Mouse (Mus musculus): ENCODE measurements around the gene Tshb.

Tshb gene

DNA sequence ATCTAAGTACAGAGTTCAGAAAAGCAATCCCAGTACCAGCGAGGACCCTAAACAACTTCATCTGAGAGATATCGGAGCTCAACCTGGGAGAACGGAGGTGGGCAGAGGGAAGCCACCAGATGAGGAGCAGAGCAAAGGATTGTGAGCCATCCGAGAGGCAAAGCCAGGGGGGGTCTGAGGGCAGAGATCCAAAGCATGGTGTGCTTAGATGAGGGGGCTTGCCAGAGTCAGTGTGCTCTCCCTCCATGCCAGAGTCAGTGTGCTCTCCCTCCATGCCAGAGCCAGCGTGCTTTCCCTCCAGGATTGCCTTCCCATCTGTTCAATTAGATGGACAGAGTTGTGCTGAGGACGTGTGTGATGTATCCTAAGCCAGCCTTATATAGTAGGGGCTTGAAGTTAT, 45.4 kb downstream of the Tshb start:
- no peak for DNase-seq (ENCODE audit: low read depth)

DNA sequence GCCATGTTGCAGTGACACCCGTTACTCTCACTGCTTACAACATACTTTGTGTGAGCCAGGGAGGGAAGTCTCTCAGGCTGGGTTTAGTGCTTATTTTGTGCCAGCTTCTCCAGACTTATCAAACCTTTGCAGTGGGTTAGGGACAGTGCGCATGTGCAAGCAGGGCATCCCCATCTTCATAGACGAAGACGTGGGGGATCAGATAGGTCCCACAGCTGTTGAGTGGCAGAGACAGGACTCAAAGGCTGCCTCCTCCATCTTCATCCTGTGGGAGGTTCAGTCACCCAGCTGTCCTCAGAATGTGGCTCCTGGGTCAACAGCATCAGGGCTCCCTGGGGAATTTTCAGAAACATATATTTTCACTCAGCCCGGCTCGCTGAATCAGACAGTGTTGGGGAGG, 46.1 kb downstream of the Tshb start:
- DNase-seq (ENCODE audit: low read depth), result no peak

DNA sequence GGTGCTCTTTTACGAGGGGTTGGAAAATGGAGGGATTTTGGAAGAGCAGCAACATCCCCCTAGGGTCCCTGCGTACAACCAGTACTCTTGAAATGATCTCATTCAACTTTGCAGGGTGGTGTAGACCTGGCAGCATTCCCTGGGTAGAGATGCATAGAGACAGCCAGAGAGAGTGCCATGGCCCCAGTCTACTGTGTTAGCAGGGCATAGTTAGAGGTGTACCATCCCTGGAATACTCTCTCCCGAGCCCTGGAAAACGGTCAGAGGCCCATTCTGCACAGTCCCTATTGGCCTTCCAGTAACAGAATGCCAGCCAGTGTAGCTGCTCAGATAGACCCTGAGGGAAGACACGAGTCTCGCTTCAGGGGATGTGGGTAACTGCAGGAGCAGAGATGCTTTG, 46.9 kb downstream of the Tshb start:
- DNase-seq (ENCODE audit: low read depth), result no peak

DNA sequence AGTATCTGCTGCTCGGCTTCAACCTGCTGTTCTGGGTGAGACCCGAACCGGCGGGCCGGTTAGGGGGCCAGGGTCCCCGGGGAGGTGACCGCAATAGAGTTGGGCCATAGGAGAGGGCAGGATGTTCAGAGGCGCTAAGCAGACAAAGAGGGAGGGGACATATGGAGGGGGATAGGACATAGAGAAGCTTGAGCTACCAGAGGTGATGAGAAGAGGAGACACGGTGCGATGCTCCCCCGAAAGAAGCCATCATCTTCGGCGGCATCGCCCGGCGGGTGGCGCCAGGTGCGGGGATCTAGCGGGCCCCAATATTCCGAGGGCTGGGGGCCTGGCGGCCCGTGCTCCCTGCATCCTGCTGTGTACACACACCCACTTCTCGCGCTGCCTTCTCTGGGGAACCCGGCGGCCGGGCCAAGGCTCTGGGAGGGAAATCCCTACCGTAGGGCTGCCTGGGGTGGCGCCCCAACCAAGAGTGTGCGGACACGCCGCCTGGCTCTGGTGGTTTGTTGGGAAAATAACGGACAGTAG, 47.4 kb downstream of the Tshb start:
- DNase-seq (ENCODE audit: low read depth), result no peak

DNA sequence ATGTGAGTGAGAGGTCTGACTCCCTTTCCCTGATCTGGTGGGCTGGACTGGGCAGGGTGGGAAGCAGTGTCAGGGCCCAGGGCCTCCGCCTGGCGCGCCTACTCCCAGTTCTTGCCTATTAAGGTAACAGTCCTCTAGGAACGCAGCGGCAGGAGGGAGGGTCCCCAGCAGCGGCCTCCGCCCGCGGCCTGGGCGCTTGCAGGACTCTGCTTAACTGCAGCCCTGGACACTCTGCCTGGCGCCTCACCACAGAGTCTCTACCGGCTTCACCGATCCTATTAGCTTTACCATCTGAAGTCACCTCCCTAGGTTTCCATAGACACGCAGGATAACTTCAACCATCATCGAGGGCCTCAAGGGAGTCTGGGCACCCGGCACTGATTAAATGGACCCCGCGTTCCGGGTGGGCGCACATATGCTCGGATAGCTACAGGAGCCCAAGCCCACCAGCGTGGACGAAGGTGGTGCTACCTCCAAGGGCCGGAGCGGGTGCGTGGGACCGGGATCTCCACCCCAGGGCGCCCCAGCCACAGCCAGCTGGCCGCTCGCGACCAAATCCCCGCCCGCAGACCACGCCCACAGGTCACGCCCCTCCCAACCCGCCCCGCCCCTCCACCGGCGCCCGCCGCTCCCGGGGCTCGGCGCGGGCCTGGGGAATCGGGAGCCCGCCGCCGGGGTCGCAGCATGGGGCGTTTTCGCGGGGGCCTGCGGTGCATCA, 48.0 kb downstream of the Tshb start, which contains the start of gene Tspan2:
Gene Tspan2 (plus strand): TSS at position 217 of the 718 bp plus-strand sequence.
- DNase-seq (ENCODE audit: low read depth), result no peak

DNA sequence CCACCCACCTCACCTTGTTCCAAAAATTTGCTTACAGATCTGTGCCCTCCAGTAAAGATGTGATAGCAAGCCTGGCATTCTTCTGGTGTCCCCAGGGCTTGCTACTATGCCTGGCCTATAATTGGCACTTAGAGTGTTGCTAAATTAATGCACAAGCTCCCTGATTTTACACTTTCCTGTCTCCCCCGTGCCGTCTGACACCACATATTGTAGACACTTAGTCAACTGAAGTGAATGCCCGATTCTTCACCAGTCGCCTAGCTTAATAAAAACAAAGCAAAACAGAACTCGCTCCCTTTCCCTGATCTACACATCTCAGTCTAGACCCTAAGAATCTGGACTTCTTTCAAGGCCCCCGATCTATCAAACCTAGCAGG, 48.6 kb downstream of the Tshb start:
- no peak for DNase-seq (ENCODE audit: low read depth)

DNA sequence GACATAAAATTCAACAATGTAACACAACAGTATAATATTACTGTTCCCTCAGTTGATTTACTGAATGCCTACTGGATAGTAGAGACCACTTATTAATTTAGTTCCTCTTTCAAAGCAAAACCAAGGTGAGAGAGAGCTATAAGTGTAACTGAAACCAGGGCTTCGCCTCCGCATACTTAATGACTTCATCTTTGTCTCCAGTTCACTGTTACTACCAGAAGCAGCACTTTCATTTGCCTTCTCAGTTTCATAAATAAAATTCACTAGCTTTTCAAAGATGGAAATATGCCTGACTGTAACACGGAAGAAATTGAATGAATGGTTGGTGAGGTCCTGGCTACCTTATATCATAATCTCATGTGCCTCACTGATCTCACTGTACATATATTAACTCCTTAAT, 49.5 kb downstream of the Tshb start:
- no peak for DNase-seq (ENCODE audit: low read depth)

DNA sequence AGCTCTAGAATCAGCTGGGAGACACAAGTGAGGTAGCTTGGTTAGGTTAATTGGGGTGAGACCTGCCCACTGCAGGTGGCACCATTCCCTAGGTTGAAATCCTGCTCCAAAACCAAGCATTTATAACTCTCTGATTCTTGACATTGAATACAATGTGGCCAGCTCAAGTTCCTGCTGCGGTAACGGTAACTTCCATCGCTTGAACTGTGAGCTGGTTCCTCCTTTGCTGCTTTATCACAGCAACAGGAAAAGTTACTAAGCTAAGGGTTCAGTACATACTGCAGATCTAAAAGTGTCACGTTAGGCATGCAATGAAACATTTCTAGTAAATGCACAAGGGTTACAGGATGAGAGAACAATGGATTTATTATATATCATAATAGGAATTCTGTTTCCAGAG, 49.9 kb downstream of the Tshb start:
- DNase-seq (ENCODE audit: low read depth), result no peak

DNA sequence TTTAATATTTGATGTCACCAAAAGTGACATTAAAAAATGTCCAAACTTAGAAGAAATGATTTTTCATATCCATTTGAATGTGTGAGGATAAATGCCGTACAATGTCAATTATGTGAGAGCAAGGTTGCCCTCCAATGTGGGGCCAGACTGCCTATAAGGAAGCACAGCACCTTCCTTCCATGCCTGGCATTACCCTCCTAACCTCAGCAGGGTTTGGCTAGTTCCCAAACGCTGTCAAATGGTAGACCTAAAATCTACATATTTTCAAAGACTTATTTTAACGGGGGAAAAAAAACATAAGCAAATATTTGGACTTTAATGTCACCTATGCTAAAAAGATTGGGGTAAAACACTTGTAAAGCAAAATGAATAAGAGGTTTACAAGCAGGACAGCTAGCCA, 51.4 kb downstream of the Tshb start:
- DNase-seq (ENCODE audit: low read depth), result no peak

DNA sequence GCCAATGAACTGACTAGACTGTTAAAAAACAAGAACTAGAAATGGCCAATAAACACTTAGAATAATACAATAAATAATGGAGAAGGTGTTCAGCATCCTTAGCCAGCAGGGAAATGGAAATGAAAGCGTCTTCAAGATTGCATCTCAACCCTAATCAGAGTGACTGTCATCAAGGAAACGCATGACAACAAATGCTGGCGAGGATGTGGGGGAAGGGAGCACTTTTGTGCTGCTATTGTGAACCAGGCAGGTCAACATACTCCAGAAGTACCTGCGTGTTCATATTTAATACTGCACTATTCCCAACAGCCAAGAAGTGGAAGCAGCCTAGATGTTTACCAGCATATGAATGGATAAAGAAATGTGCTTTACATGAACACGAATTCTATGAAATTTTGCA, 53.1 kb downstream of the Tshb start:
- DNase-seq (ENCODE audit: low read depth), result no peak

All from 416B (cell line).